Mouse (Mus musculus) limb, embryonic 12.5 days (tissue): ENCODE data around the gene Gsn. TPM values are rescaled to one million over a fixed set of nuclear protein-coding genes. Genes with fewer than 3 reads are reported as not detected.

Source experiments
- ATAC-seq: fragments of 200-750 bp; cut with Nextera tagmentation; 2 replicates; pipeline ENCODE4 v1.8.0; 2017; ENCODE audit warnings: low read depth, moderate TSS enrichment; ENCODE audit not compliant: insufficient number of reproducible peaks, insufficient read depth, low FRiP score, low TSS enrichment
- H3K27ac ChIP-seq: fragments of 300-500 bp; sonication (generic); 2 replicates; pipeline ENCODE4 v1.5.1; 2016; ENCODE audit warnings: mild to moderate bottlenecking, moderate library complexity
- H3K27me3 ChIP-seq: fragments of 300-500 bp; sonication (generic); 2 replicates; pipeline ENCODE4 v1.6.1; 2016; ENCODE audit warnings: mild to moderate bottlenecking, moderate library complexity
- H3K36me3 ChIP-seq: fragments of 300-500 bp; sonication (generic); 2 replicates; pipeline ENCODE4 v1.6.1; 2016; ENCODE audit warnings: mild to moderate bottlenecking, moderate library complexity
- H3K4me1 ChIP-seq: fragments of 300-500 bp; sonication (generic); replicated peaks from 2 replicates; pipeline ENCODE4 v1.6.1; 2016
- H3K4me2 ChIP-seq: fragments of 300-500 bp; sonication (generic); 2 replicates; pipeline ENCODE4 v1.6.1; 2016; ENCODE audit warnings: mild to moderate bottlenecking, moderate library complexity
- H3K4me3 ChIP-seq: fragments of 300-500 bp; sonication (generic); replicated peaks from 2 replicates; pipeline ENCODE4 v1.5.1; 2016; ENCODE audit warnings: mild to moderate bottlenecking
- H3K9ac ChIP-seq: fragments of 300-500 bp; sonication (generic); replicated peaks from 2 replicates; pipeline ENCODE4 v1.6.1; 2016; ENCODE audit warnings: mild to moderate bottlenecking, moderate library complexity
- H3K9me3 ChIP-seq: fragments of 300-500 bp; sonication (generic); 2 replicates; pipeline ENCODE4 v1.6.1; 2016; ENCODE audit warnings: mild to moderate bottlenecking, moderate library complexity
- WGBS: fragments of 180-500 bp; shearing (Covaris S2); methylation state at CpG from one replicate; pipeline ENCODE4 v1.1.7; 2016; 5-methylcytosine and 5-hydroxymethylcytosine counted together
- polyA plus RNA-seq: library from polyadenylated mRNA; unstranded; fragments of >200 nt; fragmentation: Nextera tagmentation; extraction: Ambion mirVana; gene quantifications from 2 replicates; pipeline ENCODE4 v1.2.1, GENCODE M21; 2016

The Gsn gene
- polyA plus RNA-seq, 1 experiment from 2014 or later = 45.2 TPM

DNA sequence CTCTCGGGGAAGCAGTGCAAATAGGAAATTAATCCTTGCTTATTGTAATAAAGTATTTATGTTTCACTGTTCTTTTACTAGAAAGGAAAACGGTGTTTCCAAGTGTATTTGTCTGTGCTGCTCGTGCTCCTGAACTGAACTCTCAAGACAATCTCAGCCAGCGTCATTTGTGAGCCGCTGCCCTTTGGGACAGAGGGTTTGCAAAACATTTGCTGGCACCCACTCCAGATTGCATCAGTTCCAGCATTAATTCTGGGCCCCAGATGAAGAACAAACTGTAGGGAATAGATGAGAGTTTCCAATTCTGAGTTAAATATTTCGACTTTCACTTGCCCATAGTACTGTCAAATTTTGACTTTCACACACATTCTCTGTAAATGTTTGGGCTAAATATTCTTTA, 82.5 kb downstream of the Gsn start:
- 75% methylated on average over 6 of the region's 6 CpGs for WGBS
- Histone ChIP-seq H3K4me1 (peaks cover 17% of the 10 kb centered on the region), H3K4me2 (no peak overlapping the region), H3K4me3 (no peak overlapping the region), H3K36me3 (no peaks in the 10 kb centered on the region), H3K9ac (no peak overlapping the region), H3K27ac (no peak overlapping the region), H3K27me3 (peaks cover 11% of the 10 kb centered on the region), H3K9me3 (no peaks in the 10 kb centered on the region)
- ATAC-seq = no peak

DNA sequence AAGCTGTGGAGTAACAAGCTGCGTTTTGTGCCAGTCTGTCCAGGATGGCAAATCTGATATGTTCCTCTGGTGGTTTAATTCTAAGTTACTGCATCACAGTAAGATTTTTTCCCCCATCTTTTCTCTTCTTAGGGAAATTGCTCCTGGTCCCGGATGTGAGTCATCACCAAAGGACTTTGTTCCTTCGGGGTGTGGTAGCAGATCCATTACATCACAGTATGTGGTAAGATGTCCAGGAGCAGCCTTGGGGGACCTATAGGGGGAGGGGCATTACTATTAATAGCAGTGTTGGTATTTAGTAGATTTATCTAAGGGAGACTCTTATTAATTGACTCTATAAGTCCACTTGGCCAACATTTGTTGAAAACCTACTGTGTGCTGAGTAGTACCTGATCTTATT, 86.4 kb downstream of the Gsn start:
- no peak overlapping the region for H3K4me2 ChIP-seq
- H3K4me3 ChIP-seq = no peak overlapping the region
- no peaks in the 10 kb centered on the region for H3K9me3 ChIP-seq
- H3K27me3 ChIP-seq = no peaks in the 10 kb centered on the region
- H3K9ac ChIP-seq = no peak overlapping the region
- ATAC-seq = no peak
- 86% methylated on average over 3 of the region's 3 CpGs for WGBS
- H3K36me3 ChIP-seq = no peaks in the 10 kb centered on the region
- H3K4me1 ChIP-seq = peaks cover under 1% of the 10 kb centered on the region
- no peak overlapping the region for H3K27ac ChIP-seq

DNA sequence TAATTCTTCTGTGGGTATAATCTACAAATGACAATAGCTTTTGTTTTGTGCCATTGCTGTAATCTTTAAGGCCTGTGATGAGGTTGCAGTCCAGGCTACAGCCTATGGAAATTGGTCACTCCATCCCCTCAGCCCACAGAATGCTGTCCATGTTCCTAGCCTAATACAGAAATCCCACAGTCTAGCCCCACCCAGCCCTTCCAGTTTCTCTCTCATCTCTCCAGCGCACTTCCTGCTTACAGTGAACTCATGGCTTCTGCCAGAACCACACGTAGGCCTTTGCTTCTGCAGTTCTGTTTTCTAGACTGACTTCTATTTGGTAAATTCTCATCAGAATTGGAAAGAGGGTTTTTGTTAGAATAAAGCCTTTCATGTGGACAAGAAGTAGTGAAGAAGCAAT, 89.8 kb downstream of the Gsn start:
- no peaks in the 10 kb centered on the region for H3K4me1 ChIP-seq
- ATAC-seq = no peak
- no peaks in the 10 kb centered on the region; the same call in 1 of the 2 replicates for H3K27me3 ChIP-seq
- no peak overlapping the region for H3K4me3 ChIP-seq
- no peak overlapping the region for H3K4me2 ChIP-seq
- 80% methylated on average over 2 of the region's 2 CpGs for WGBS
- H3K9ac ChIP-seq = no peak overlapping the region
- no peaks in the 10 kb centered on the region for H3K36me3 ChIP-seq
- H3K27ac ChIP-seq = no peak overlapping the region
- no peaks in the 10 kb centered on the region for H3K9me3 ChIP-seq

DNA sequence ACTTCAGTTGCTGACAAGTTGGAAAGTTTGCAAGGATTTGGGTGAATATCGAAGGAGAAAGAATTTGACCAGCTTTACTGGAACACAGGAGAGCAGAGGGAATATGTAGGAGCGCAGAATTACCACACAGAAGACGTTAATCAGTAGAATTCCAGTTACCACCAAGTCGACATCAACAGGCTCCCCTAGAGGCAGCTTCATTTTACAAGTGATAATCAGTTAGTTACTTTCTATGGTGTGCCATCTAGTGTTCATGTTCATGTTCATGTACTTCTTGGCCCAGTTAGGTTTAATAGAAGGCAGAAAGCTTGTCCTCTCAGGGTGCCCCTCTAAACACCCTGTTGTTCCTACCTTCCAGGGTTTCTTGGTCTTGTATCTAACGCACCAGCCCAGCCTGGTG, 93.0 kb downstream of the Gsn start:
- no peak for ATAC-seq
- no peaks in the 10 kb centered on the region; the same call in 1 of the 2 replicates for H3K27me3 ChIP-seq
- H3K36me3 ChIP-seq = no peaks in the 10 kb centered on the region
- no peak overlapping the region for H3K4me2 ChIP-seq
- no peaks in the 10 kb centered on the region for H3K9me3 ChIP-seq
- 53% methylated on average over 5 of the region's 5 CpGs for WGBS
- H3K27ac ChIP-seq = no peak overlapping the region
- H3K4me1 ChIP-seq = no peaks in the 10 kb centered on the region
- no peak overlapping the region for H3K4me3 ChIP-seq
- H3K9ac ChIP-seq = no peak overlapping the region

Other genes starting within 250 kb of the Gsn start
- 0.12 TPM in 1 of 2 replicates, not detected in the other for gene Hc, start 194.9 kb upstream of the Gsn start, polyA plus RNA-seq
- 0.14 and 0.20 TPM in 2 replicates for gene AI182371, start 154.8 kb upstream of the Gsn start, polyA plus RNA-seq
- gene Cntrl, start 146.9 kb upstream of the Gsn start, polyA plus RNA-seq = 32.0 and 34.5 TPM in 2 replicates
- 270 and 291 TPM in 2 replicates for gene Rab14, start 55.3 kb upstream of the Gsn start, polyA plus RNA-seq
- 12.2 and 12.7 TPM in 2 replicates for gene Stom, start 80.6 kb downstream of the Gsn start, polyA plus RNA-seq
- gene 4930568D16Rik, start 111.3 kb downstream of the Gsn start, polyA plus RNA-seq = not detected in 2 replicates
- gene 4930402F06Rik, start 140.8 kb downstream of the Gsn start, polyA plus RNA-seq = not detected in 2 replicates
- 7.8 and 8.8 TPM in 2 replicates for gene Ggta1, start 206.9 kb downstream of the Gsn start, polyA plus RNA-seq